Mouse (Mus musculus): ENCODE results near the gene Vamp9. TPM values are rescaled to one million over a fixed set of nuclear protein-coding genes. Genes with fewer than 3 reads are reported as not detected.

Gene Vamp9
- polyA plus RNA-seq, 1 experiment, result 3.7 TPM

DNA sequence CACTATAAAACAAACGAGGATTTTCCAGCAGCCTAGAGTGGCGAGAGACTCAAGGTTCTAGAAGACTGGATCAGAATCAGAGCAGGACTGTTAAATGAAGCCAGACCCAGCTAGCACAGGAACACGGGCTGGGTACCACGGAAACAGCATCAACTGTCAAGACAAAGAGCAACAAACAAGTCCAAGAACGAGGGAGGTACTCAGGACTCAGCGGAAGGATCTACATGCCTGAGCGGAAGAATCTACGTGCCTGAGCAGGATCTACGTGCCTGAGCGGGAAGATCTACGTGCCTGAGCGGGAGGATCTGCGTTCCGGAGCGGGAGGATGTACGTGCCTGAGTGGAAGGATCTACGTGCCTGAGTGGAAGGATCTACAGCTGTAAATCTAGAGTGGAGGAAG, 37.8 kb upstream of the Vamp9 start:
- TF ChIP-seq POLR2A (IDR thresholded peaks at IDR 0.05; ENCODE audit: control insufficient read depth, low read depth, low read length) (peak; percentile 49; the same call in 1 of the 2 replicates), CTCF (IDR thresholded peaks at IDR 0.05; ENCODE audit: control insufficient read depth, insufficient read depth, insufficient replicate concordance, low read depth, low read length) (peak; percentile 18; the same call in 1 of the 2 replicates)
- H3K27ac ChIP-seq (ENCODE audit: control insufficient read depth, insufficient read depth, low read depth, low read length), result no peak overlapping the region
- H3K4me3 ChIP-seq (ENCODE audit: control insufficient read depth, low read depth, low read length), result peak overlapping the region; percentile 43
- no peaks in the 10 kb centered on the region for H3K27me3 ChIP-seq (ENCODE audit: control insufficient read depth, insufficient read depth, low read length)
- H3K4me1 ChIP-seq (ENCODE audit: control insufficient read depth, insufficient read depth, low read length), result peaks cover 16% of the 10 kb centered on the region
- no peaks in the 10 kb centered on the region for H3K36me3 ChIP-seq (ENCODE audit: control insufficient read depth, insufficient read depth, low read length)

DNA sequence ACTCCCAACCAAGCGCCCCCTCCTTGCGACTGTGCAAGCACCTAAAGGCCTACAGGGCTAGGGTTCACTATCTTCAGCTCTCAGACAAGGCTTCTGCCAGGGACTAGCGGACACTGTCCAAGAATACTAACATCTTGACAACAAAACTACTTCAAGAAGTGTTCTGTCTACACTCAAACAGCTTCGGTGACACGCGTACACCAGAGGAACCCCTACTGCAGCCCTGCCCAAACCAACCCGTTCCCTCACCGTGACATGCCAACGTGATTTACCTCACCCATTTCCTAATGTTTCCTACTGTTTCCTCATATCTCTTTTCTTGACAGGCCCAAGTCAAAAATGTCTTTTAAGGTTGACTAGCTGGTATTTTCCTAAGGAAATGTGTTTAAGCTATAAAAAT, 37.1 kb upstream of the Vamp9 start:
- Histone ChIP-seq H3K4me3 (ENCODE audit: control insufficient read depth, low read depth, low read length) (peak overlapping the region; percentile 43), H3K36me3 (ENCODE audit: control insufficient read depth, insufficient read depth, low read length) (no peaks in the 10 kb centered on the region)
- TF ChIP-seq POLR2A (IDR thresholded peaks at IDR 0.05; ENCODE audit: control insufficient read depth, low read depth, low read length), result no peak
- TF ChIP-seq CTCF (IDR thresholded peaks at IDR 0.05; ENCODE audit: control insufficient read depth, insufficient read depth, insufficient replicate concordance, low read depth, low read length), result no peak

DNA sequence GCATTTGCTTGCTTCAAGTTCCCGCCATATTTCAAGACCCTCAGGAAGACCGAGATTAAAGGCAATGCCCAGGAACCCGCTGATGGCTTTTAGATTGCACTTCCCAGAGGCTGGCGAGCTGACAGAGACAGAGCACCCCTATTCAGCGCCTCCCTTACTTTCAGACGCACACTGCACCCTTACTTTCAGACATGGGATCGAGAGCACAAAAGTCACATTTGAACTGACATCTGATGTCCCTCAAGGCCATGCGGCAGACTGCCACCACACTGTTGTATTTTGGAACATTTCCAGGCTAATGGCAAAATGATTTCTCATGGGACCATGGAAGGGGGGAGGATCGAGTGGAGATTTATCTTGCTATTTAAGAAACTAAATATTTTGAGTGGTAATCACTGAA, 28.5 kb upstream of the Vamp9 start:
- Histone ChIP-seq H3K4me3 (ENCODE audit: control insufficient read depth, low read depth, low read length) (no peak overlapping the region), H3K27me3 (ENCODE audit: control insufficient read depth, insufficient read depth, low read length) (no peaks in the 10 kb centered on the region), H3K27ac (ENCODE audit: control insufficient read depth, insufficient read depth, low read depth, low read length) (no peak overlapping the region), H3K36me3 (ENCODE audit: control insufficient read depth, insufficient read depth, low read length) (no peaks in the 10 kb centered on the region), H3K4me1 (ENCODE audit: control insufficient read depth, insufficient read depth, low read length) (no peaks in the 10 kb centered on the region)
- TF ChIP-seq CTCF (IDR thresholded peaks at IDR 0.05; ENCODE audit: control insufficient read depth, insufficient read depth, insufficient replicate concordance, low read depth, low read length), result no peak
- TF ChIP-seq POLR2A (IDR thresholded peaks at IDR 0.05; ENCODE audit: control insufficient read depth, low read depth, low read length), result no peak

More for the DNA sequence above, 37.1 kb upstream of the Vamp9 start:
- Histone ChIP-seq H3K27me3 (ENCODE audit: control insufficient read depth, insufficient read depth, low read length) (no peaks in the 10 kb centered on the region), H3K27ac (ENCODE audit: control insufficient read depth, insufficient read depth, low read depth, low read length) (no peak overlapping the region), H3K4me1 (ENCODE audit: control insufficient read depth, insufficient read depth, low read length) (peaks cover 11% of the 10 kb centered on the region)

DNA sequence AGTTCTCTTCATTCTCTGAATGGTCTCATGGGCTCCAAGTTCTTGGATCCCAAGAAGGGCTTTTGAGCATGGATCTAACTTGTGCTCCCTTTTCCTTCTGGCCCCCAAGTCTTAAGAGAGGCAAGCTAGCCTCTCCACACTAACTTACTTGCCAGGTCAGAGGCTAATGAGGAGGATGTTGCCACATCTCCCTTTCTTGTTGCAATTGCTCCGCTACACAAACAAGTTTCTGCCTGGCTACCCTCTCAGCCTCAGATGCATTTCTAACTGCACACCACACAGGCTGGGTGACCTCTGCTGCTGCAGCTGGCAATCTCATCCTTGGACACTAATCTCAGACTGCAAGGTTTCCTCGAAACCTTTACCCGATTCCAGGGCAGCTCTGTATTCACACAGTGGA, 23.6 kb upstream of the Vamp9 start:
- no peak overlapping the region for H3K27ac ChIP-seq (ENCODE audit: control insufficient read depth, insufficient read depth, low read depth, low read length)
- TF ChIP-seq POLR2A (IDR thresholded peaks at IDR 0.05; ENCODE audit: control insufficient read depth, low read depth, low read length) (no peak), CTCF (IDR thresholded peaks at IDR 0.05; ENCODE audit: control insufficient read depth, insufficient read depth, insufficient replicate concordance, low read depth, low read length) (no peak)
- H3K27me3 ChIP-seq (ENCODE audit: control insufficient read depth, insufficient read depth, low read length), result no peaks in the 10 kb centered on the region
- no peaks in the 10 kb centered on the region for H3K36me3 ChIP-seq (ENCODE audit: control insufficient read depth, insufficient read depth, low read length)
- H3K4me1 ChIP-seq (ENCODE audit: control insufficient read depth, insufficient read depth, low read length), result no peaks in the 10 kb centered on the region
- no peak overlapping the region for H3K4me3 ChIP-seq (ENCODE audit: control insufficient read depth, low read depth, low read length)

DNA sequence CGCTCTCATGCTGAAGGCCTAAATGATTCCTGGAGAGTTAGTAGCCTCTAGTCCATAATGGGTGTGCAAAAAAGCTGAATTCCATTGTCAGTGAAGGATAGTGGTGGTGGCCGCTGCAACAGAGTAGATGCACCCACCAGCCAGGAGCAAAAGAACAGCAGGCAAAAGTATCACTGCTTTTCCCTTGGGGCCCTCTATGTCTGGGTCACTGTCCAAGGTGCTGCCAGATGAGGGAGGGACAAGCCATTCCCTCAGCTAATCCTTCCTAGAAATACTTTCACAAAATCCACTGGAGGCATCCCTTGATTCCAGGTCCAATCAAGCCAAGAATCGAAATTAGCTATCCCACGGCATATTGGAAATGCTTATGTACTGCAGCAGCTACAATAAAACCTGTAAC, 22.0 kb upstream of the Vamp9 start:
- Histone ChIP-seq H3K27me3 (ENCODE audit: control insufficient read depth, insufficient read depth, low read length) (no peaks in the 10 kb centered on the region), H3K36me3 (ENCODE audit: control insufficient read depth, insufficient read depth, low read length) (no peaks in the 10 kb centered on the region), H3K27ac (ENCODE audit: control insufficient read depth, insufficient read depth, low read depth, low read length) (no peak overlapping the region), H3K4me1 (ENCODE audit: control insufficient read depth, insufficient read depth, low read length) (no peaks in the 10 kb centered on the region), H3K4me3 (ENCODE audit: control insufficient read depth, low read depth, low read length) (no peak overlapping the region)
- no peak for TF ChIP-seq POLR2A (IDR thresholded peaks at IDR 0.05; ENCODE audit: control insufficient read depth, low read depth, low read length)
- no peak for TF ChIP-seq CTCF (IDR thresholded peaks at IDR 0.05; ENCODE audit: control insufficient read depth, insufficient read depth, insufficient replicate concordance, low read depth, low read length)

DNA sequence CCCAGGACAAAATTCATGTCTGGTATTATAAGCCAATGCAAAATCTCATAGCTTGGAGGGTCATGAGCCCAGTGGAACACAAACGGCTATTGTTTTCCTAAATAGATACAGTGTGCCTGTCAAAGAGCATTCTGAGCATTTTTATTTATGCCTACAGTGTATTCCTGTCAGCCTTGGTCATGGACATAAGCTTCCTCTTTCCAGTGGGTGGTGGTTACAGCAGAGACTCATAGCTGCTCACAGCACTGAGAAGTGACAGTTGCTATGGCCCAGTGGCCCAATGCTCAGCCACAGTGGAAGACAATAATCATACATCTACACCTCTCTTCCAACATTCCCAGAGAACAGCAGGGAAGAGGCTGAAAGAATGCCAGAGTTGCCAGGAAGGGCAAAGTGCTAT, 18.9 kb upstream of the Vamp9 start:
- no peak overlapping the region for H3K4me3 ChIP-seq (ENCODE audit: control insufficient read depth, low read depth, low read length)

DNA sequence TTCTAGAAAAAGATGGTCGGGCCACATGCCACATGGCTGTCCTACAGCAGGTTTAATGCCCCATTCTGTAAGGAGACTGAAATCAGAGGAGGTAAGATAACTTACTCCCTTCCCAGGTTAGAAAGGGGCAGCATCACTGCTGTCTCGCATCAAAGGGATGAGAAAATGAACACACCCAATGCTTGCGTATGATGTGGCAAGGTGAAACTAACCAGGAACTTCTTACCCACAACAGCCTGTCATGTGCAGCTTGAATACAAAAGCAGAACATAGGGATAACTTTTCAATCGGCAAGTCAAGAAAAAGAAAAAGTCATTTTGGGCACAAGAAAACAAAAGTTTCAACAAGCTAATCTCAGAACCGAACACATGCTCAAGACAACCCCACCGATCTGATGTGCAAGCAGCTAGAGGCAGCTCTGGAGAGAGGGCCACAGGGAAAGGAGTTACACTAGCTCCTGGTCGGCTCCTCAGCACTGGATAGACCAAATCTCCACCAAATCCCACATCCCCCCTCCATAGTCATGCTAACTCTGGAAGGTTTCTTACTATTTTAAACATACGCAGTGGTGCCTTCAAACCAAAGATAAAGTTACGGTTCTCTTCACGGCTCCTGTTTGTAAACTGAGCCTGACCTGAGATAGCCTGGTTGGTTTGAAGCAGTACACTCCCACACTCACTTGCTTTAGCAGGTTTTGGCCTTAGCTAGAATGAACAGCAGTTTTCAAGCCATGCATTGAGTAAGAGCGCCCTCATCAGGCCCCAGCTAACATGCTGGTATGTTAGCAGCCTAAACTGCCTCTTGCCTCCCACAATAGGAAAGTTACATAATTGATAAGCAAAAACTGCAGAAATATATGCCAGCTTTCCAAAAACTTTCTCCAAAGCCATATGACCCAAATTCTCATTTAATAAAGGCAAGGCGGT, 14.3 kb upstream of the Vamp9 start:
- H3K27me3 ChIP-seq (ENCODE audit: control insufficient read depth, insufficient read depth, low read length), result no peaks in the 10 kb centered on the region
- no peak overlapping the region for H3K27ac ChIP-seq (ENCODE audit: control insufficient read depth, insufficient read depth, low read depth, low read length)
- no peak overlapping the region for H3K4me3 ChIP-seq (ENCODE audit: control insufficient read depth, low read depth, low read length)
- H3K4me1 ChIP-seq (ENCODE audit: control insufficient read depth, insufficient read depth, low read length), result no peaks in the 10 kb centered on the region
- TF ChIP-seq CTCF (IDR thresholded peaks at IDR 0.05; ENCODE audit: control insufficient read depth, insufficient read depth, insufficient replicate concordance, low read depth, low read length) (peak; percentile 8; the same call in 1 of the 2 replicates), POLR2A (IDR thresholded peaks at IDR 0.05; ENCODE audit: control insufficient read depth, low read depth, low read length) (no peak)
- no peaks in the 10 kb centered on the region for H3K36me3 ChIP-seq (ENCODE audit: control insufficient read depth, insufficient read depth, low read length)

More for the DNA sequence above, 18.9 kb upstream of the Vamp9 start:
- TF ChIP-seq CTCF (IDR thresholded peaks at IDR 0.05; ENCODE audit: control insufficient read depth, insufficient read depth, insufficient replicate concordance, low read depth, low read length) (no peak), POLR2A (IDR thresholded peaks at IDR 0.05; ENCODE audit: control insufficient read depth, low read depth, low read length) (no peak)
- Histone ChIP-seq H3K27ac (ENCODE audit: control insufficient read depth, insufficient read depth, low read depth, low read length) (no peak overlapping the region), H3K27me3 (ENCODE audit: control insufficient read depth, insufficient read depth, low read length) (no peaks in the 10 kb centered on the region), H3K4me1 (ENCODE audit: control insufficient read depth, insufficient read depth, low read length) (no peaks in the 10 kb centered on the region), H3K36me3 (ENCODE audit: control insufficient read depth, insufficient read depth, low read length) (no peaks in the 10 kb centered on the region)

All from testis, adult 2 months (tissue).